Mouse (Mus musculus) cerebellum, adult 2 months (tissue): ENCODE data around the gene Camk2n1.

ENCODE experiments used
- CTCF ChIP-seq: fragments of 200-500 bp; IDR thresholded peaks from 2 replicates; pipeline ENCODE4 v1.5.1; 2011; ENCODE audit warnings: low read depth, mild to moderate bottlenecking, control low read depth, low read length, moderate library complexity, borderline replicate concordance; ENCODE audit not compliant: insufficient read depth
- POLR2A ChIP-seq: fragments of 200-500 bp; IDR thresholded peaks from 2 replicates; pipeline ENCODE4 v1.6.1; 2011; ENCODE audit warnings: low read length, control low read depth, borderline replicate concordance; ENCODE audit not compliant: insufficient read depth

DNA sequence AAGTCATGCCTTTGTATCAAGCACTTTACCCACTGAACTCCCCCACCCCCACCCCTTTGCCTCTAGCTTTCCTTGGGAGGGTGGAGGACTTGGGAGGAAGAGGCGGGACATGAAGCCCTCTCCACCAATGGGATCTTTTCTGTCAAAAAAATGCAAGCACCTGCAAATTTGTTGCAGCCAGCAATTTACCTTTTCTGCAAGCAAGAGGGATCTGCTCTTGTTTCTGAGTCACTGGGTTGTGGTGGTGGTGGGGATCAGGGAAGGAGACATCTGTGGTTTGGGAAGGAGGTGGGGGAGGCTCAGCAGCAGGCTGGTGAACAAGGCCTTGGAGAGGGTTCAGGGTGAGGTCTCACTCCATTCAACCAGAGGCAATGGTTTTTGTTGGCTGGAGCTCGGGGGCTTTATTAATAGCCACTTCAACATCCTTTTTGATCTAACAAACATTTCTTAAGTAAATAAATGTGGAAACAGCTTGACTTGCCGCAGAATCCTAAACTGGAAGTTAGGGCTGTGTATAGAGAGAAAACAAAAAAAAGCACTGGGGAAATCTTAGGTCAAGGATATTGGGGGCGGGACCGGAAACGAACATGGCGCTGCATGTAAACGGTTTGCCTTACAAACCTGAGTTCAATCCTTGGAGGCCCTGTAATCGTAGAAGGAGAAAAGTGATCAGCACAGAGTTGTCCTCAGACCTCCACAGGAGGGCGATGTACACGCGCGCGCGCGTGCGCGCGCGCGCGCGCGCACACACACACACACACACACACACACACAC, 42.8 kb downstream of the Camk2n1 start:
- TF ChIP-seq POLR2A: no peak
- no peak for TF ChIP-seq CTCF
